Mouse (Mus musculus) cerebellum, adult 2 months (tissue): ENCODE data around the gene Thap4. TPM values are rescaled to one million over a fixed set of nuclear protein-coding genes. Genes with fewer than 3 reads are reported as not detected.
"Not testable (repeated sequence)": the region's sequence is repeated elsewhere in the genome, so short reads cannot be mapped to it uniquely, and the experiment has no call there.

ENCODE experiments used
- DNase-seq, 2 experiments: peaks; one replicate each; pipeline ENCODE4 v3.0.0; 2021
- H3K27ac ChIP-seq: fragments of 200-500 bp; 2 replicates; pipeline ENCODE4 v1.5.1; 2012; ENCODE audit warnings: low read length, control low read depth, inconsistent platforms; ENCODE audit not compliant: insufficient read depth
- H3K27me3 ChIP-seq: fragments of 200-500 bp; 2 replicates; pipeline ENCODE4 v1.6.1; 2012; ENCODE audit warnings: inconsistent platforms, mild to moderate bottlenecking, low read length, moderate library complexity; ENCODE audit not compliant: control insufficient read depth, insufficient read depth
- H3K4me1 ChIP-seq: fragments of 200-500 bp; 2 replicates; pipeline ENCODE4 v1.6.1; 2011; ENCODE audit warnings: low read length; ENCODE audit not compliant: control insufficient read depth, insufficient read depth
- H3K4me3 ChIP-seq: fragments of 200-500 bp; replicated peaks from 2 replicates; pipeline ENCODE3; 2011; ENCODE audit warnings: mild to moderate bottlenecking, low read depth, low read length, control low read depth; ENCODE audit not compliant: insufficient read depth
- CTCF ChIP-seq: fragments of 200-500 bp; IDR thresholded peaks from 2 replicates; pipeline ENCODE4 v1.5.1; 2011; ENCODE audit warnings: low read depth, mild to moderate bottlenecking, control low read depth, low read length, moderate library complexity, borderline replicate concordance; ENCODE audit not compliant: insufficient read depth
- POLR2A ChIP-seq: fragments of 200-500 bp; IDR thresholded peaks from 2 replicates; pipeline ENCODE4 v1.6.1; 2011; ENCODE audit warnings: low read length, control low read depth, borderline replicate concordance; ENCODE audit not compliant: insufficient read depth
- whole genome bisulfite sequencing: fragments of 180-500 bp; shearing (Covaris S2); methylation state at CpG from one replicate; pipeline ENCODE4 v1.1.7; 2018; 5-methylcytosine and 5-hydroxymethylcytosine counted together
- polyA plus RNA-seq: library from polyadenylated mRNA; depleted of rRNA; stranded (reverse); fragments of >200 nt; gene quantifications from 2 replicates; pipeline ENCODE4 v1.2.3, GENCODE M21; 2012

Gene Thap4
- polyA plus RNA-seq, 1 experiment = 41.7 TPM

DNA sequence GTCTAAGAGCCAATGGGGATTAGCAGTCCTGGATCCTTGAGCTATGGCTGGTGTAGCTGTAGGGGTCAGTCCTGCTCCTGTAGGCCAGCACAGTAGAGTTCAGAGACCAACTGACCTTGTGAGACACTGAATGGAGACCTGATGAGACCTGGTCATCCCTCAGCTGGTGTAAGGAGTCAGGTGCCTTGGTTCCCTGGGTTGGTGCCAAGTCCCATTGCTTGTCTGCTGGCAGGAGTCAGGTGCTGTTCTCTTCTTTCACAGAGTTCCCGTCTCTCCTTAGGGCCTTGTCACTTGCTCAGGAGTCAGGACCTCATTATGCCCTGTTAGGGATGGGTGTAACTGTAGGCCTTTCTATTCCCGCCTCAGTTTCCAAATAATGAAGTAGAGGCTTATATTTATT is 32.2 kb upstream of the Thap4 start:
- Histone ChIP-seq H3K27me3 (no peaks in the 10 kb centered on the region), H3K4me1 (no peaks in the 10 kb centered on the region), H3K4me3 (no peak overlapping the region), H3K27ac (no peak overlapping the region)
- 65% methylated on average over 2 of the region's 2 CpGs for WGBS
- DNase-seq = peak in 1 of 2 experiments; percentile 29
- no peak for TF ChIP-seq POLR2A

DNA sequence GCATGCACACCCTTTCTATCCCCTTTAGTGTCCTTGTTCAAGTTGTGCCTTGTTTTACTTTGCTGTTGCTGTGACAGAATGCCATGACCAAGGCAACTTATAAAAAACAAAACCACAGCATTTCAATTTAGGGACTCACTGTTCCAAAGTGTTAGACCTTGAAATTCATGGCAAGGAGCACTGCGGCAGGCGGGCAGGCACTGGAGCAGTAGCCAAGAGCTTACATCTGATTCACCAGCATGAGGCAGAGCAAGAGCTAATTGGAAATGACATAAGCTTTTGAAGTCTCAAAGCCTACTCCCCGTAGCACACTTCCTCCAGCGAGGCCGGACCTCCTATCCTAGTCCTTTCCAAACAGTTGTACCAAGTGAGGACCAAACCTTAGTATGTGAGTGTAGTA is 22.0 kb upstream of the Thap4 start:
- H3K27ac ChIP-seq = no peak overlapping the region
- H3K4me3 ChIP-seq = no peak overlapping the region
- no peaks in the 10 kb centered on the region for H3K4me1 ChIP-seq
- 63% methylated on average over 5 of the region's 5 CpGs for WGBS
- no peaks in the 10 kb centered on the region for H3K27me3 ChIP-seq
- TF ChIP-seq CTCF (no peak), POLR2A (no peak)
- DNase-seq = no peak

DNA sequence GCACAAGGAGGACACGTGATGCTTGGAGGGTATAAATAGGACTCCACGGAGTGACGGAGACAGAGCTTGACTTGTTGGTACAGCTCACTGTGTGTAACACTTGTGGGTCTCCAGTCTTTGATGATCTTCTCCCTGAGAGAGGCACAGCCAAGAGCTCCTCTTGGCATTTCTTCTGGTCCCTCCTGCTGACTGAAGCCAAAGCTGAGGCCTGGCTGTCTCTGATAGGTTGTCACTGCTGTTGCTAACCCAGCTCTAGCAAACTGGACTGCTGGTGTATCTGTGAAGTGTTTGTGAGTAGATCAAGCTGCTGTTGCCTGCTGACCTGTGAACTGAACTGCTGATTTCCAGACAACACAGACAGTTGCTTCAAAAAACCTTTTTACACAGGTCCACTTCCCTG is 15.2 kb upstream of the Thap4 start:
- TF ChIP-seq POLR2A (no peak), CTCF (no peak)
- no peak for DNase-seq
- H3K4me1 ChIP-seq = no peaks in the 10 kb centered on the region
- H3K4me3 ChIP-seq = no peak overlapping the region
- 89% methylated on average over 3 of the region's 3 CpGs for WGBS
- no peak overlapping the region for H3K27ac ChIP-seq
- H3K27me3 ChIP-seq = no peaks in the 10 kb centered on the region

DNA sequence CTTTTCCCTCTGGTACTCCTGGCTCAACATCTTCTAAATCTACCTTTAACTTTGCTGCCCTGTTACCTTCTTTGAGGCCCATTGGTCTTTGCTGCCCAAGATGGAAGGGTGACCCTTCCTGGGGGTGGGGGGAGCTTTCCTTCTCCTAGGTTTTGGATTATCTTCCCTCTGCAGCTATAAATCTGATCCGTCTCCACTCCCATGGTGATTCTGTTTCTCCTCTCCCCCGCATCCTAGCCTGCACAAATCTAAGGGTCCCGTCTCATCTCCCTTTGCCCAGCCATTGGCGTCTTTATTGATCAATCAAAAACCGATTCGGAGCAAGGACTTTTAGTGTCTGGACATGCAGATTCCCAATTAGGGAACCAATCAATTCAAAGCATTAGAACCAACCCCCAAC is 12.9 kb upstream of the Thap4 start:
- no peak for TF ChIP-seq POLR2A
- WGBS = 95% methylated on average over 6 of the region's 6 CpGs
- H3K4me3 ChIP-seq = no peak overlapping the region

DNA sequence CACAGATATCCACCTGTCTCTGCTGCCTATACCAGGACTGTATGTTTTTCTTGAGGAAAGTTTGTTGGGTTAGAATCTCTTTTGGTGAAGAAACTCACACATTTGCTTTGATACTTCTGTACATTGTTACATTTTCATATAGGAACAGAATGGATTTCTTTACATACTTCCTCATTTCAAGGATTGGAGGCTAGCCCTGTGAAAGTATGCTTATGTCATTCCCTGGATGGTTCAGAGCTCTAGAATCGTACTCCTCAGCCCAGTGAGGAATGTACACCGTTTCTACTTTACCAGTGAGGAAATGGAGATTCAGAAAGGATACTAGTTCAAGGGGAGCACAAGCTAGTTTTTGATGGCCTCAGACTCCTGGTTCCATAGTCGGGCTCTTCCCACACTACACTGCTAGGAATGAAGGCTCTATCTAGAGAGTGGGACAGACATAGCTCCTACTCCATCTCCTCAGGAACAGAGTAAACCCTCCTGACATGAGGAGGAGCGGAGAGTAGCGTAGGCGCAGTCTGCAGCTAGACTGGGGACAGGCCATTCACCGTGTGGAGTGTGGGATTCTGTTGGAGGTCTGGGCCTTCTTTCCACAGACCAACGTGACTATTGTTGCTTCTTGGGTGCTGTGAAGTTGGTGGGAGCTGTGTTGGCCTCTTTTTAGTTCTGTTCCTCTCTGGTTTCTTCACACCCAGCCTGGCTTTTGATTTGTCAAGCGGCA is 10.4 kb upstream of the Thap4 start:
- WGBS = 94% methylated on average over 9 of the region's 9 CpGs
- no peaks in the 10 kb centered on the region for H3K27me3 ChIP-seq
- TF ChIP-seq POLR2A (no peak), CTCF (no peak)
- no peaks in the 10 kb centered on the region for H3K4me1 ChIP-seq
- H3K4me3 ChIP-seq = no peak overlapping the region
- no peak overlapping the region for H3K27ac ChIP-seq
- DNase-seq = no peak

More for the DNA sequence above, 12.9 kb upstream of the Thap4 start:
- H3K4me1 ChIP-seq = no peaks in the 10 kb centered on the region
- H3K27ac ChIP-seq = no peak overlapping the region
- H3K27me3 ChIP-seq = no peaks in the 10 kb centered on the region
- DNase-seq = no peak

DNA sequence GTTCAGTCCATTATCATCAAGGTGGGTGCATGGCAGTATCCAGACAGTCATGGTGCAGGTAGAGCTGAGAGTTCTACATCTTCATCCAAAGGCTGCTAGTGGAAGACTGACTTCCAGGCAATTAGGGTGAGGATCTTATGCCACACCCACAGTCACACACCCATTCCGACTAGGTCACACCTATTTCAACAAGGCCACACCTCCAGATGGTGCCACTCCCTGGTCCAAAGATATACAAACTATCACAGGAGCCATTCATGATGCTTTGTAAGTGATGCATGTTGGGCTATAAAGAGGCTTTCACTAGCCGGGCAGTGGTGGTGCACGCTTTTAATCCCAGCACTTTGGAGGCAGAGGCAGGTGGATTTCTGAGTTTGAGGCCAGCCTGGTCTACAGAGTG is 8.9 kb upstream of the Thap4 start:
- H3K27ac ChIP-seq = not testable (repeated sequence)

DNA sequence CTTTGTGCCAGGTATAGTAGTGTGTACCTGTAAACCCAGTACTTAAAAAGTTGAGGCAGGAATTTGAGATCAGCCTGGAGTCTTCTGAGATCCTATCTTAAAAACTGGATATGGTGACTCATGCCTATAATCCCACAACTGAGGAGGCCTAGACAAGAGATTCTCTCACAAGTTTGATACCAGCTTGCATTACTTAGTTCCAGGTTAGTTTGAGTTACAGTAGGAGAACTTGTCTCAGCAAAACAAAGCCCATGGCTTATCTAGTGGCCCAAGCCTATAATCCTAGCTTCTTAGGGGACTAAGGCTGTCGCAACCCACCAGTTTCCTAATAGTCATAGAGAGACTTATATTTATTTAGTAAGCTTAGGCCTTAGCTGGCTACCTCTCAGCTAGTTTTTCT is 5.4 kb upstream of the Thap4 start:
- 96% methylated on average over 1 of the region's 1 CpGs for WGBS
- no peak overlapping the region for H3K27ac ChIP-seq
- H3K27me3 ChIP-seq = no peaks in the 10 kb centered on the region
- H3K4me3 ChIP-seq = no peak overlapping the region
- no peaks in the 10 kb centered on the region for H3K4me1 ChIP-seq
- no peak for DNase-seq
- TF ChIP-seq CTCF (no peak), POLR2A (no peak)

More for the DNA sequence above, 8.9 kb upstream of the Thap4 start:
- DNase-seq, H3K4me1 ChIP-seq, H3K4me3 ChIP-seq, H3K27me3 ChIP-seq: not testable (repeated sequence)
- 91% methylated on average over 3 of the region's 3 CpGs for WGBS

DNA sequence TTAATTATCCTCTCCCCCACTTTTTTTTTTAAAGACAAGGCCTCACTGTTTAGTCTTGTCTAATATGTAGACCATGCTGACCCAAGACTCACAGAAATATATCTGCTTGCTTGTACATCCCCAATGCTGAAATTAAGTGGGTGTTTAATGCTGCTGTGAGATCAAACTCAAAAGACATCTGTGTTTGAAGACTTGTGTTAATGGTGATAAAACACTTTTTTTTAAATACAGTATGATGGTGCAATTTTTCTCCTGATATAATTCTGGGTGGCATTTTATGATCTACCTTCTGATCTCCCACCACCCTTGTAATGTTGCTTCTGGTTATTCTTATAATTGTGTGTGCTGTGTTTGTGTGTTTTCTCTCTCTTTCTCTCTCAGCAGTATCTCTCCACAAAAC is 1.5 kb upstream of the Thap4 start:
- DNase-seq = no peak

More for the DNA sequence above, 1.5 kb upstream of the Thap4 start:
- no peak overlapping the region for H3K27ac ChIP-seq
- no peak overlapping the region for H3K4me3 ChIP-seq
- no peaks in the 10 kb centered on the region for H3K27me3 ChIP-seq
- TF ChIP-seq POLR2A (no peak), CTCF (no peak)
- no peaks in the 10 kb centered on the region; the same call in 1 of the 2 replicates for H3K4me1 ChIP-seq
